Mouse (Mus musculus) central nervous system, embryonic 14 days (tissue): ENCODE results near the gene Pilrb1. TPM values are rescaled to one million over a fixed set of nuclear protein-coding genes. Genes with fewer than 3 reads are reported as not detected.

Source experiments
- polyA plus RNA-seq: library from polyadenylated mRNA; depleted of rRNA; stranded (reverse); fragments of >200 nt; gene quantifications from 2 replicates; pipeline ENCODE4 v1.2.3, GENCODE M21; 2012; rRNA removed

Gene Pilrb1
- 0.09 and 0.10 TPM in 2 replicates for polyA plus RNA-seq

DNA sequence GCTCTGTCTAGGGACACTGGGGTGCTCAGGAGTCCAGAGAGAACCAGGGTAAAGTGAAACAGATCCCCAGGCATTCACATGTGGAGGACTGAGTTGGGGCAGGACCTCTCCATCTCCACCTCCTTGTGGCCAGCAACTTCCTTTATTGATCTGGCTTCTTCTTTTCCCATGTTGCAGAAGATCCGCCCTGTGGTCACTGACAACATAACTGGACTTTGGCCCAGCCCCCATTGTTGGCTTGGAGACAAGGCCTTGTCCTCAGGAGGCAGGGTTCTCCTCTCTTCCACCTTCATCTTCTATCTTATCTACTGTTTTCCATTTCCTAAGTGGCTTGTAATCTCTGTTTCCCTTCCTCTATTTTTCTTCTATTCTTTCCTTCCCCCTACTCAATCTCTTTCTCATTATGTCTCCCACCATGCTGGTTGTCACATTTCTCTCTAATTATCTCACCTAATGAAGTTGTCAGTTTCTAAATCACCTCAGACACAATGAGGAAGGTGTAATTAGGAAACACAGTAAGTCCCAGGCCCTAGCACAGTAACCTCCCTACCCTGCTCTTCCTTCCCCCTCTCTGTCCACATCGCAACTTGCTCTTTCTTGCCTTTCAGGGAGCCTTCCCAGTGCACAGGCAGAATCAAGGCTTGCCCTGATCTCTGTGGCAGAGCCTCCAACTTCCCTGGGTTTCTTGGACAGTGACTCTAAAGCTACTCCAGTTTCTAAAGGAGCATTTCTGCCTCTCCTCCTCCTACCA lies at the start of gene Pilrb1:
TSS of gene Pilrb1 (minus strand) at position 147 of the 751 bp plus-strand sequence.

GRCm38 (mm10) chr5:137871644-137872380 lies 13.9 kb upstream of the Pilrb1 start, which contains the start of gene Pilrb2:
Gene Pilrb2, minus strand, starts transcription at chr5:137871815.

GRCm38 (mm10) chr5:137835966-137836520 lies 21.9 kb downstream of the Pilrb1 start, which contains the start of gene Pilra:
Gene Pilra, minus strand, starts transcription at chr5:137836281.

Other genes with a start within 250 kb of the Pilrb1 start
- gene Pcolce, start 244.3 kb downstream of the Pilrb1 start, polyA plus RNA-seq, result 30.6 and 64.8 TPM in 2 replicates
- 0.23 and 0.26 TPM in 2 replicates for gene Fbxo24, start 229.1 kb downstream of the Pilrb1 start, polyA plus RNA-seq
- gene Lrch4, start 229.0 kb downstream of the Pilrb1 start, polyA plus RNA-seq, result 22.0 and 23.5 TPM in 2 replicates
- 16.1 and 17.9 TPM in 2 replicates for gene Gm20605, start 228.9 kb downstream of the Pilrb1 start, polyA plus RNA-seq
- 35.2 and 37.5 TPM in 2 replicates for gene Sap25, start 216.8 kb downstream of the Pilrb1 start, polyA plus RNA-seq
- gene Irs3, start 212.4 kb downstream of the Pilrb1 start, polyA plus RNA-seq, result 0.06 and 0.13 TPM in 2 replicates
- gene Agfg2, start 173.4 kb downstream of the Pilrb1 start, polyA plus RNA-seq, result 16.9 and 19.4 TPM in 2 replicates
- 165 and 183 TPM in 2 replicates for gene Nyap1, start 116.5 kb downstream of the Pilrb1 start, polyA plus RNA-seq
- 57.8 and 66.5 TPM in 2 replicates for gene Tsc22d4, start 112.4 kb downstream of the Pilrb1 start, polyA plus RNA-seq
- 55.5 and 66.0 TPM in 2 replicates for gene Ppp1r35, start 79.3 kb downstream of the Pilrb1 start, polyA plus RNA-seq
- 36.2 and 40.2 TPM in 2 replicates for gene Mepce, start 70.5 kb downstream of the Pilrb1 start, polyA plus RNA-seq
- gene Zcwpw1, start 70.3 kb downstream of the Pilrb1 start, polyA plus RNA-seq, result 11.3 and 14.0 TPM in 2 replicates
- gene Pilra, start 21.8 kb downstream of the Pilrb1 start, polyA plus RNA-seq, result 0.38 TPM in 2 replicates
- 0.04 and 0.11 TPM in 2 replicates for gene Pilrb2, start 13.7 kb upstream of the Pilrb1 start, polyA plus RNA-seq
- 0.05 TPM in 1 of 2 replicates, not detected in the other for gene Cyp3a13, start 63.5 kb upstream of the Pilrb1 start, polyA plus RNA-seq
- 0.38 and 0.71 TPM in 2 replicates for gene Gjc3, start 105.0 kb upstream of the Pilrb1 start, polyA plus RNA-seq
- not detected in 2 replicates for gene Azgp1, start 123.4 kb upstream of the Pilrb1 start, polyA plus RNA-seq
- not detected in 2 replicates for gene Smok3a, start 163.2 kb upstream of the Pilrb1 start, polyA plus RNA-seq
- not detected in 2 replicates for gene Smok3b, start 163.3 kb upstream of the Pilrb1 start, polyA plus RNA-seq
- not detected in 2 replicates for gene Smok3c, start 195.1 kb upstream of the Pilrb1 start, polyA plus RNA-seq
- 16.6 and 18.9 TPM in 2 replicates for gene Zkscan1, start 227.0 kb upstream of the Pilrb1 start, polyA plus RNA-seq